Mouse (Mus musculus) adrenal gland, adult 18-20 months (tissue): ENCODE measurements at regions not wholly inside any gene's neighbourhood (a gene's known extent, or its start where the extent isn't known, plus 50 kb on each side); places are given as distances from the start of the nearest gene placed in this dataset.

Experiments
- DNase-seq, 2 experiments: peaks; one replicate each; pipeline ENCODE4 v3.0.0; 2021 to 2022; ENCODE audit warnings: low spot score in 2 of 2

DNA sequence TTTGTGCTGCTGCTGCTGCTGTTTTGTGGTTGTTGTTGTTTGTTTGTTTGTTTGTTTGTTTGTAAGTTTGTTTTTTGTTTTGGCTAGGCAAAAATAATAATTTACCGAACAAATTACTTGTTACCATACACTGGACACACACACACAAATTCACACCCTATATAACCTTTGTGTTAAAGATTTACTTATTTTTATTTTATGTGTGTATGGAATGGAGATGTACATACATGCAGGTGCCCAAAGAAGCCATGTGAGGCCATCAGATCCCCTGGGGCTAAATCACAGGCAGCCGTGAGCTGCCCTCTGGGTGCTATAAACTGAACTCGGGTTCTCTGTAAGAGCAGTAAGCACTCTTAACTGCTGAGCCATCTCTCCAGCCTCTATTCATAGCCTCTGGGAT lies 56.0 kb downstream of the Pttg1 start:
- no peak for DNase-seq

DNA sequence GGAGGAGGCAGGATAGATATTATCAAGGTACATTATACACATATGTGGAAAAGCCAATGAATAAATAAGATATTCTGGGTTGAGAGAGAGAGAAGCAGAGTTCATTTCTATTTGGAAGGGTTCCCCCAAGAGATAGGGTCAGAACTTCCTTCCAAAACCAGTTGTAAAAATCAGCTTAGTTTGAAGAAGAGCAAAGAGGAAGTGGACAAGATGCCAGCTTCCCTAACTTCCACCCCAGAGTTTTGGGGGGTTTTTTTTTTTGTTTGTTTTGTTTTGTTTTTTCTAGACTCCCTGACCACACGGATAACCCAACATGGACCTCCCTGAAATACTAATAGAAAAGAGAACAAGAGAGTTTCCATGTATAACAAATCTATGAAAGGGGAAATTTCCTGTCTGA lies 57.7 kb downstream of the Pttg1 start:
- DNase-seq = no peak

DNA sequence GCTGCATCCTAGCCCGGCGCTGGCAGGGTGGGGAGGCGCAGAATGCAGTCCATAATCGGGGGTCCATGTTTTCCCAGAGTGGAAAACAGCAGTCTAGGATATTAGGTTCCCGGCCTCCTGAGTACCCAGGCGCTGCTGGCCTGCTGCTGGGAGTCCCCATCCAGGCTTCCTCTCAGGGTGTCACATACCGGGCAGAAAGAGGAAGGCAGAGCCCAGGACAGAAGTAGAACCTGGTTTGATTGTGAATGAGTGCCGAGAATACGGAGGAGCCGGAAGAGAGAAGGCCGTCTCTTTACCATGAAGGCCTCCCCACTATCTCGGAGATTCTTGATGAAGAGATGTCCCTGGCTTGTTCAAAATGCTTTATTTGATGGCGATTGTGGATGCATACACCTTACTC lies 64.2 kb downstream of the Pttg1 start:
- DNase-seq = no peak

DNA sequence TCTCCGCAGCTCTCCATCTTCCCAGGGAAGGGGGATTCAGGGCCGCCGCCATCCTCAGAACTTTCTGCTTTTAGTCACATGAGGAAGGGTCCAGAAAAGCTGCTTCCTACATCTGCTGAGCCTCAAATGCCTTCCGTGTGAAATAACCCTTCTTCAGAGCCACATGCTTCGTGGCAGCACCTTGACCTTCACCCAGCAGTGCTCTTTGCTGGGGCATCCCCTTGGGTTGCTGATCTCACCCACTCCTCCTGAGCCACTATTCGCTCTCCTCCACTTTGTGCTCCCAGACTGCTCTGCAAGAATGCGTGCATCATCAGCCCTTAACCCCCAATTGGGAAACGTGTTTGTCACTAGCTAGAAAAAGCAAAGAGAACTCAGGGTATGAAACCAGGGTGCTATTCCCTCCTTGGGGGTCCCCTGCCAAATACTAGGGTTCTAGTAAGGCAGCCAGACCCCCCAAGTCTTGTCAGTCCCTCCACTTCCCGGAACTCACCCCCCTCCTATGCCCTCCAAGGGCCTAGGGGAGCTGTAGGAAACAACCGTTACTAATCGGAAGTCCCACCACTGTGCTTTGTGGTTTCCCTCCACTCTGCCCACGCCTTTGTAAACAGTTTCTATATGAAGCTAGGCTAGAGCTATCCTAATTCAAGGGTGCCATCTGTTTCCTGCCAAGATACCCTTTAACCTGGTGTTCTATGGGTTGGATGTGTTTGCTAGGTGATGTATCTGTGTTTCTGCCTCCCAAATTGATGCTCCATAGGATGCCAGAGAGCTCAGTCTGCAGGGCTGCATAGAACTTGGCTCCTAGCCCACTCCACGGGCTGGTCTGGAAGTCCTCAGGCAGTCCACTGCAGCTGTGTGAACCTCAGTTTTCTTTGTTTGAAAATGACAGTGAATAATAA lies 67.4 kb downstream of the Pttg1 start:
- DNase-seq = no peak

DNA sequence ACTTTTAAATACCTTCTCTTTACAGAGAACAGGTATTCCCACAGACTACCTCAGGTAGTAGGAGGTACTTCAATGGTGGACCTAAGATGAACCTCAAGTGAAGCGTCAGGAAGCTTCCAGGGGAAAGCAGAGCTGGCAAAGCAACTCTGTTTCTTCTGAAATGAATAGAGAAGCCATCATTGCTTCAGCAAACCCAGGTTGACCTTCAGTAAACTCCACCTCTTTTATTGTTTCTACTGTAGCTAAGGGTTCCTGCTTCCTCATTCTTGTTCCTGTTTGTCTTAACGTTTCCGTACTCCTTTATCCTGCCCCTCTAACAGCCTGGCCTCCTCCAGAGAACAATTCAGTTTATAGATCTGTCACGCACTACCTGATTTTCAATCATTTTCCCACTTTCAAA lies 72.4 kb downstream of the Pttg1 start:
- DNase-seq = no peak

DNA sequence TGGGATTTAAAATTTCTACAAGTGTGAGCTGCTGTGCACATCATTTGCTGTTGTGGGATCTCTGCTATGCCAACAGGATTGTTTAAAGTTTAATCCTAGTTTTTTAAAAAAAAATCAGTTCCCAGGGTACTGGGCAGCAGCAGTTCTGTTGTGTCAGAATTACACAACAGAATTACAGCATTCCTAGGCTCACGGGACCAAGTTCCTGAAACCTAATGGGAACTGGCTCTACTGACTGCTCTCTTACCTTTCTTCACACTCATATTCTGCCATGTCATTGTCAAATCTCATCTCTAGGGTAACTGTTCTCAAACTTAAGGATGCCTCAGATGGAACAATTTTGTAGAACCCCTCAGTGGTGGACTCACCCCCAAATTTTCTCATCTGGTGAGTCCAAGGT lies 73.0 kb downstream of the Pttg1 start:
- DNase-seq = no peak

DNA sequence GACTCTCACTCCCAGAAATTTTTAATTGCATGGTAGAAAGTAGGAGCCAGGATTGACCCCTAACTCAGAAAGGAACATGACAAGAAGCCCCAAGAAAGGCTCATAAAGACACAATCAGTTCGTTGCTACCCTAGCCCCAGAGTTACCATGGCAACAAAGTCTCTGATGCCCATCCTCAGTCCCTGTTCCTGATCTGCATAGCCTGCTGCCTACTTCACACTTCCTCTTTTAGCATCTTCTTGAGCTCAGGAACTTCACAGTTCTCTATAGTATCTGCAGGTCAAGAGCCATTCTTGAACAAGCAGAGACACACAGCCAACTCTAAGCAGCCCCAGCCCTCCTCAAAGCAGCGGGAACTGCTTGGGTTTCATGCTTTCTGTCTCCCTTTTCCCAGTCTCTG lies 74.2 kb downstream of the Pttg1 start:
- DNase-seq = no peak

DNA sequence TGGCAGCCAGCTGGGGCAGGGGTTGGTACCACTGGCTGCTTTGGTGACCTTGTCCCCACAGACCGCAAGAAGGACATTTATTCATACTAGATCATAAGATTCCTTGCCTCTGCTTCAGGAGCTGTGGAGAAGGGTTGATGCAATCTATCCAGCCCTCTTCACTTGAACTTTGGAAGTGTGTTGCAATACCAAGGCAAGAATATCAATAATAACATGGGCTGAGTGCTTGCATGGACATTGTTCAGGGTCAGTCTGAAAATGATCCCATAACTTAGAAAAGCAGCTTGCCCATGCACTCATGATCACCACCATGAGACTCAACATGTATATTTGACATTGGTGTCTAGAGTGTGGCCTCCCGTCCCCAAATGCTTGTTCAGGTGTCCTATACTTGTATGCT lies 74.7 kb downstream of the Pttg1 start:
- no peak for DNase-seq

DNA sequence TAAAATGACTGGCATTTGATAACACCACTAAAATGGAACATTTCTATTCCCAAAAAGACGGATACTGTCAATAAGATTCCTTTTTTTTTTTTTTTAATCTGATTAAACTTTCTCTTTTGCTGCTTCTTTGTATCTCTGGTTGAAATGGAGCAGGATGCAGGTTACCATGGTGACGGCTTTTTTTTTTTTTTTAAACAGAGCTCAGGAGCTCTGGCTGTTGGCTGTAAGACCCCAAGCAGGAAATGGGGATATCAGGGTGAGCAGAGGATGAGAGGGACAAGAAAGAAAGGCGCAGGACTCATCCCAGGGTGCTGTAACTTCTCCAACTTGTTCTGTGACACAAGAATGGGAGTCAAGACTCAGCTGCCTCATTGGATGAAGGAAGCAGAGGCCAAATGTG lies 75.8 kb downstream of the Pttg1 start:
- no peak for DNase-seq

DNA sequence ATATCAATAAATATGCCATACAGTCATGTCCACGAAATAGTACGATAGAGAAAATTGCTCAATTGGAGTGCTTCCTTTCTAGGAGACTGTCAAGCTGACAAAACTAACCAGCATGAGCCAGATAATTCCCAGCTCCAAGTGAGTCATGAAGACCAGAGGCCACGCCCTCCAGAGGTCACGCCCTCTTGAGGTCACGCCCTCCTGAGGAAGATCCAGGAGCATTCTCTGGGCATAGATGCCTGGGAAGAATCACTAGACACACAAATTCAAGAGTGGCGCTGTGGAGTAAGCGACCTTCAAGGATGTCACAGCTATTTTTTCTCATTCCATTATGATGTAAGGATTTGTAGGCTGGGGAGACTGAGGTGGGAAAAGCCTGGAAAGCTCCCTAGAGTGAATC lies 76.5 kb downstream of the Pttg1 start:
- peak in 1 of 2 experiments; percentile 3 for DNase-seq

DNA sequence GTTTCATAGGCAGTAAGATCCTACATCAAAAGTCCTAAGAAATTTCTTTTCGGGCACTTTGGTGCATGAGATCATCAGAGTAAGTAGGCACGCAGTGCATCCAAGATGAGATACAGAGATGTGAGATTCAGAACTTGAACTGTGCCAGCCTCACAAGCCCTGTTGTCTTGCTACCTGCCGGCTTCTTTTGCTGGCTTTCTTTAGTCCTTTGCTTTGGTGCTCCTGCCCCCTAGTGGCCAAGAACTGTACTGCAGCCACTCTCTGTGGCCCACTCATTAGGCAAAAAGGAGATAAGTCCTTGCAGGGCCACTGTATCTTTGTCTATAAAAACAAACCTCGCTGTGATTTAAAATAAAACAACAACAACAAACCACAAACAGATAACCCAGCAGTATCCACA lies 77.5 kb downstream of the Pttg1 start:
- peak; percentile 79 to 83 for DNase-seq

DNA sequence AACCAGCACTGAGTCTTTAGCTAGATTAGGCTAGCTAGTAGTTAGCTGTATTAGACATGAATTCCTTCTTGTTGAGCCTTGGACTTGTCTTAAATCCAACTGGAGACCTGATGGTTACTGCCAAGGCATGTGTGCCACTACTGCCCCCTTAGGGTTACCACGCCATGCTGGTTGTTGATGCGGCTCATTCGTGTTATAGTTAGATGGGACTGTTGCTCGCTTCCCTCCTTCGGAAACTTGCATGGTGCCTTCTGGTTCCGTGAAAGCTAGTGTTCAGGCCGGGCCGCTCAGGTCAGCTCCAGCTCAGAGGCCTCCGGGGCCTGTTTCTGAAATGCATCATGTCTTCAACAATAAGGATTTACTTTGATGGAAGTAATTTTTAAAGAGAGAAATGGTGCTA lies 79.6 kb downstream of the Pttg1 start:
- DNase-seq = no peak

DNA sequence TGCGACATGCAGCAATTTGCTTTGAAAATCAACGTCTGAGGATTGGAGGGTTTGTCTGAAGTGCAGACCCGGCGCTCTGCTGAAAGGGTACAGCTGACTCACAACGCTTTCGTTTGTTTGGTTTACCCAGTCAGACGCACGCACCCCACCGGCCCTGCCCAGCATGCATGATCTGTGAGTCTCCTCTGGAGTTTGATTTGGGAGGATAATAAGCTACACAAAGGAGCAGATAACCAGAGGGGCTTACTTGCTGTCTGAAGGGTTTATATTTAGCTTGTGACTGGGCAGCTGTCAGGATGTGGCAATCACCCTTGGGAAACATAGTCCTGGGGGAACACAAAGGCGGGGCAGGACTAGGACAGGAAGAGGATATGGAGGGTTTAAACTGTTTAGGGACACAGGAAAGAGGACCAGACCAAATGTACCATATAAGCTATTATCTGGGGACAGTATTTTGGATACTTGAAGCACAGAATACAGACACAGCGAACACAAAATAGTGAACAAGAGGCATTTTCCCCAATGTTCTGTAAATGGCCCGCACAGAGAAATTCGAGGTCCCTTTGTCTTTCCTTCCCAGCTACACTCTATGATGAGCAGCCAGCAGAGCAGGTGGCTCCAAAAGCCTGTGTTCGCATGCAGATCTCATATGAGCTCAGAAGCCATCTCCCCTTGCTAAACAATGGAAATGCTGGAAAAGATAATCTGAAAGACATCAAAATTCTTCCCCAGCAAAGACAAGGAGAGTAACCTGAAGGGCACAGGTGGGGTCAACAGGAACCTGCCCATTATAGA lies 81.1 kb downstream of the Pttg1 start:
- DNase-seq = no peak

DNA sequence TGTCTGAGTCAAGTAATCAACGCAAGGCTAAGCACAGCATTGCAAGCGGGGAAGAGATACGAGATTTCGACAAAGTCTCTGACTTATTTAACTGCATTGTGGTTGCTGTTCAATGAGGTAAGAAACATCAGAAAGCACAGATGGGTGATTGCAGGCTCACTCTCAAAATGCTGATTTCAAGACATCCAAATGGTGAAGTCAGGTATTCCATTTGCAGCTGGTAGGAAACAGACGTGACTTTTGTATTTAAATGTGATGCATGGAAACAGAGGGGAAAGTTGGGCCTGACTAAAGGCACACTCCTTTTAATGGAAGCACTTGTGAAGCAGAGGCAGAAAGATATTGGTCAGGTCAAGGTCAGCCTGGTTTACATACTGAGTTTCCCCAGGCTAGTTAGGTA lies 82.5 kb downstream of the Pttg1 start:
- DNase-seq = no peak

DNA sequence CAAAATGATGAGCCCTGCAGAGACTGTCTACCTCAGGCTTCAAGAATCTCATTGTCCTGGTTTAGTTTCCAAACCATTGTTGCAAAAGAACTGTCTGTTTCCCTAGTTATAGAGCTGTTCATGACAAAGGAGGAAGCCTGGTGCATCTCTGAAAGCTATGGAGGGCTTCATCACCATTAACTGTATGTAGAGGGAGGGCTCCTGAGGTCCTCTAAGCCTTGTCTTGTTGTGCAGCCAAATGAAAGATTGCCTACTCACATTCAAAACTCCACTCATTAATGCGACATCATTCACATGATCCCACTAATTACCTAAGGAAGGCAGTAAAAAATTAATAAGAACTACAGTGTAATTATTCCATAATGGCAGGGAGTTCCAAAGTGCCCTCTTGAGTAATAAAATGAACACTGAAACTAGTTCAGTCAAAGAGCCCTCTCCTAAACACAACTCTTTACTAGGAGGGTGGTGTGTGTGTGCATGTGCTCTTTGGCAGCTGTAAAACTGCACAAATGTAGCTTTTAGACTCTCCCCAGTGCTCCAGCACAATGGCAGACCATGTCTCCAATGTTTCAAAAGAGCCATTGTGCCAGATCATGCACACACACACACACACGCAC lies 87.6 kb downstream of the Pttg1 start:
- DNase-seq = no peak

DNA sequence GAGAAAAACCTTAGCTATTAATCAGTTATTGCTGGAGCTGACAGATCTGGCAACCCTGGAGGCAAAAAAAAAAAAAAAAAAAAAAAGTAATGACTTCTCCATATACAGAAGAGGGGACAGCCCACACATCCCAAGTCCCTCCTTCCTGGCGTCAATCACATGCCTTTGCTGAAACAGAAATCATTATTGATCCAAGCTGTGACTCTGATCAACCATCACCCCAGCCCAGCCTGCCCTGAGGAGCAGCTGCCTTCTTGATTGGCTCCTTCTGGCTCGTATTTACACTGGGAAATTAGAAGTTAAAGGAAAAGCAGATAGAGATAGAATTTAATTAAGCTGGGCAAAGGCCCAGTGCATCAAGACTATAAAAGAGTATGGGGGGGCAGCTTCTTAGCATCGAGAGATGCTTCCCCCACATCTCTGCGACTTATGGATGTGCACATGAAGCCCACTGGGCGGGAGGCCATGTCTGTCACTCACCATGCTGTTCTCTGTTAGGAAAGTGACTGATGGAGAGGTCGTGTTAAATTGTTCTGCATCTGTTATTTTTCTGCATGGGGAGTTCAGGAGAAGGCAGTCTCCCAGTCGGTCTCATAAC lies 90.3 kb downstream of the Pttg1 start:
- DNase-seq = no peak

DNA sequence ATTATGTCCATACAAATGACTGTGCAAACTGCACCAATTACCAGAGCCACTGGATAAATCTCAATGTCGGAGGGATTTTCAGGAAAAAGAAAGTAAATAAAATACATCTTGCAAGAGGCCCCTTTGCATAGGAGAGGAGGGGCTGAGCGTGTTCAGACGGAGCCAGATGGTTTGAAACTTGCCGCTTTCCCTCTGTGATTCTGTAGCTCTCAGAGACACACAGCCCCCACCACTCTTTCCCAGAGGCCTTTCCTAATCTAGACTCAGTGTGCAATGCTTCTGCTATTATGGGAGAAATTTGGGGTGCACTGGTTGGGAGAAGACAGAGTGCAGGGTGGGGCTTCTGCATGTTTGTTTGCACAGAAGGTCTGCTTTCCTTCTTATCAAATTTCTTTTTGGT lies 92.5 kb downstream of the Pttg1 start:
- DNase-seq = no peak

DNA sequence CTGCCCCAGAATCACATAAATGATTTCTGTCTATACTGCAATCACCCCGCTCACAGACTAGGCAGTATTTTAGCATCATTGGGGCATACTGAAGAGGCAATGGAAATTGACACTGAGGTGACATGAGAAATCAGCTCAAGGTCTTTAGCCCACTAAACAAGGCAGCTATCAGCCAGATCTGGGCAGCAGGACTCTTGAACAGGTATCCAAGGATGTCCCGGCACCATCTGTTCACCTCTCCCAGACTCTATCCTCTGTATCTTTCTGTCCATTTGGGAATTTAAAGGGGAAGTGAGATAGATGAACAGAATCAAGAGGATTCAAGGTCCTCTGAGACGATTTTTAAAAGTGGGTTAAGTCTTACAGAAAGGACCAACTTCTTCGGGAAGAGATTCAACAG lies 112.1 kb downstream of the Pttg1 start:
- DNase-seq = no peak
